Mouse (Mus musculus): ENCODE data around the gene Tmem258.

- TF ChIP-seq CTCF (IDR thresholded peaks at IDR 0.05): no peak
- TF ChIP-seq EP300 (IDR thresholded peaks at IDR 0.05; ENCODE audit: insufficient read depth, low read depth, low read length): no peak
Observed at GRCm38 (mm10) chr19:10194337-10194736, 9.5 kb upstream of the Tmem258 start.

All from heart, adult 2 months (tissue).